Comparison of ENCODE assay signal across 8 mouse cellular contexts in genomic region chr6:128143390-128144020, GRCm38 (mm10). TPM values are rescaled to one million over a fixed set of nuclear protein-coding genes. Genes with fewer than 3 reads are reported as not detected.
DNase-seq lines count a peak whose midpoint lies in the region; ATAC-seq and TF ChIP-seq lines count a peak whose summit lies in the region.

Gene Tspan9, minus strand, starts transcription at chr6:128143594.

- H3K4me2 ChIP-seq in forebrain, embryonic 11.5 days (ENCODE audit: low read depth, low read length, severe bottlenecking) = peak within 1 kb of the TSS; percentile 62
- H3K4me2 ChIP-seq in lung, embryonic 14.5 days = peak within 1 kb of the TSS; percentile 79

- H3K9ac ChIP-seq in ES-Bruce4 (ENCODE audit: low read depth, poor library complexity, severe bottlenecking) = peak within 1 kb of the TSS; percentile 90
- peak within 1 kb of the TSS; percentile 69 for H3K9ac ChIP-seq in forebrain, embryonic 11.5 days (ENCODE audit: low read length)
- peak within 1 kb of the TSS; percentile 79 for H3K9ac ChIP-seq in lung, embryonic 14.5 days

- intact Hi-C loops in heart, postnatal 14 days (cut with DNase I) = loop anchor here (2.0 kb wide), 2 partner anchors 41 to 113 kb away; no protein-coding TSS in a partner anchor

- peak; percentile 88 for ATAC-seq in forebrain, embryonic 11.5 days (replicated peaks; ENCODE audit: low FRiP score)
- ATAC-seq in lung, embryonic 14.5 days (ENCODE audit: insufficient read depth) = peak; percentile 86

- no peak for TF ChIP-seq POLR2A in ES-Bruce4 (IDR thresholded peaks at IDR 0.05; ENCODE audit: insufficient read depth, low read length)
- TF ChIP-seq POLR2A in olfactory bulb, adult 2 months (IDR thresholded peaks at IDR 0.05; ENCODE audit: insufficient read depth, low read depth, low read length) = no peak

- peak within 1 kb of the TSS; percentile 98 for H3K4me3 ChIP-seq in ES-Bruce4 (ENCODE audit: low read depth, low read length)
- H3K4me3 ChIP-seq in forebrain, embryonic 11.5 days (ENCODE audit: low read depth, low read length) = peak within 1 kb of the TSS; percentile 71
- peak within 1 kb of the TSS; percentile 66 for H3K4me3 ChIP-seq in lung, embryonic 14.5 days (ENCODE audit: low read depth, low read length)
- H3K4me3 ChIP-seq in olfactory bulb, adult 2 months (ENCODE audit: insufficient read depth, low read depth, low read length) = peak within 1 kb of the TSS; percentile 52

- H3K27ac ChIP-seq in ES-Bruce4 (ENCODE audit: insufficient read depth, low read length) = peak within 1 kb of the TSS; percentile 70
- H3K27ac ChIP-seq in forebrain, embryonic 11.5 days (ENCODE audit: low read depth, low read length) = no peak within 1 kb of the TSS
- H3K27ac ChIP-seq in lung, embryonic 14.5 days (ENCODE audit: low read depth) = peak within 1 kb of the TSS; percentile 93
- no peak within 1 kb of the TSS for H3K27ac ChIP-seq in olfactory bulb, adult 2 months (ENCODE audit: insufficient read depth, low read depth, low read length)

- no peaks in the 10 kb centered on the region for H3K9me3 ChIP-seq in ES-Bruce4 (replicated peaks; ENCODE audit: control insufficient read depth, insufficient read depth, low read length, poor library complexity, severe bottlenecking)
- no peaks in the 10 kb centered on the region for H3K9me3 ChIP-seq in forebrain, embryonic 11.5 days (ENCODE audit: control insufficient read depth, low read length)
- no peaks in the 10 kb centered on the region for H3K9me3 ChIP-seq in lung, embryonic 14.5 days (ENCODE audit: low read depth, low read length)

- no peaks in the 10 kb centered on the region for H3K27me3 ChIP-seq in ES-Bruce4 (ENCODE audit: control insufficient read depth, insufficient read depth, low read length, poor library complexity, severe bottlenecking)
- no peaks in the 10 kb centered on the region; the same call in 1 of the 2 replicates for H3K27me3 ChIP-seq in forebrain, embryonic 11.5 days (ENCODE audit: control insufficient read depth, insufficient read depth, low read length)
- no peaks in the 10 kb centered on the region for H3K27me3 ChIP-seq in lung, embryonic 14.5 days (ENCODE audit: insufficient read depth, low read length)

- H3K36me3 ChIP-seq in ES-Bruce4 (ENCODE audit: control insufficient read depth, insufficient read depth, low read length, poor library complexity, severe bottlenecking) = no peaks in the 10 kb centered on the region
- no peaks in the 10 kb centered on the region for H3K36me3 ChIP-seq in forebrain, embryonic 11.5 days (ENCODE audit: control insufficient read depth, insufficient read depth, low read length)
- no peaks in the 10 kb centered on the region; the same call in 1 of the 2 replicates for H3K36me3 ChIP-seq in lung, embryonic 14.5 days (ENCODE audit: insufficient read depth)

- TF ChIP-seq CTCF in ES-Bruce4 (IDR thresholded peaks at IDR 0.05; ENCODE audit: low read depth, low read length) = no peak
- peak; percentile 30; the same call in 1 of the 2 replicates for TF ChIP-seq CTCF in lung, embryonic 14.5 days (IDR thresholded peaks at IDR 0.05; ENCODE audit: low read depth)
- no peak for TF ChIP-seq CTCF in olfactory bulb, adult 2 months (IDR thresholded peaks at IDR 0.05; ENCODE audit: insufficient read depth, low read depth, low read length)

- 1% methylated on average over 47 of the region's 56 CpGs for WGBS in forebrain, embryonic 11.5 days
- 2% methylated on average over 46 of the region's 56 CpGs for WGBS in large intestine, adult 2 months
- WGBS in lung, embryonic 14.5 days = 1% methylated on average over 56 of the region's 56 CpGs
- WGBS in olfactory bulb, adult 2 months = under 1% methylated on average over 48 of the region's 56 CpGs

- peak; percentile 40 for DNase-seq in c-Kit-positive CD71-negative TER-119-negative erythroid progenitor cells, embryonic 14.5 days (ENCODE audit: low read depth)
- DNase-seq in forebrain, embryonic 11.5 days (ENCODE audit: low spot score) = peak; percentile 91
- DNase-seq in heart, postnatal 14 days = peak; percentile 83 to 88
- DNase-seq in large intestine, adult 2 months (ENCODE audit: low read depth, low spot score) = peak; percentile 58
- peak; percentile 84 for DNase-seq in lung, embryonic 14.5 days
- peak; percentile 75 for DNase-seq in thymus, postnatal 14 days

- H3K4me1 ChIP-seq in ES-Bruce4 (ENCODE audit: control insufficient read depth, insufficient read depth, low read length) = peaks cover 5% of the 10 kb centered on the region
- peaks cover 2% of the 10 kb centered on the region; the same call in 1 of the 2 replicates for H3K4me1 ChIP-seq in forebrain, embryonic 11.5 days (replicated peaks; ENCODE audit: control insufficient read depth, insufficient read depth, low read length)
- H3K4me1 ChIP-seq in lung, embryonic 14.5 days (ENCODE audit: insufficient read depth) = peaks cover 7% of the 10 kb centered on the region
- peaks cover 7% of the 10 kb centered on the region for H3K4me1 ChIP-seq in olfactory bulb, adult 2 months (ENCODE audit: control insufficient read depth, insufficient read depth, low read length)

- TF ChIP-seq EP300 in ES-Bruce4 (IDR thresholded peaks at IDR 0.05; ENCODE audit: insufficient read depth, low read depth, low read length) = 0 out of 2 replicates have a peak, but pooled peaks have one; percentile 13

RNA-seq across cellular contexts. Expression of gene Tspan9, which starts in this region (rescaled TPM):
- polyA plus RNA-seq in ES-Bruce4 (2011; ENCODE audit: insufficient read depth, insufficient read length, low read depth, missing spikeins) = 90.5 and 99.3 TPM in 2 replicates
- 34.2 and 39.6 TPM in 2 replicates for polyA plus RNA-seq in forebrain, embryonic 11.5 days (2014; fragmentation: Nextera tagmentation; extraction: Ambion mirVana)
- total RNA-seq in heart, postnatal 14 days (2021) = 100 to 1,000 TPM; 105 to 126 TPM
- 28.9 and 34.7 TPM in 2 replicates for polyA plus RNA-seq in large intestine, adult 2 months (2012; rRNA removed)
- 118 and 121 TPM in 2 replicates for polyA plus RNA-seq in lung, embryonic 14.5 days (2014; fragmentation: Nextera tagmentation; extraction: Ambion mirVana)
- not detected in 2 replicates for polyA plus RNA-seq in olfactory bulb, adult 2 months (2012; ENCODE audit: insufficient read depth, insufficient read length, low replicate concordance, missing spikeins)

Comparison
In these comparisons a context has a peak if more than half of its experiments do, and no peak if none do; other contexts are left out.
1. RNA of gene Tspan9 (polyA plus RNA-seq): 118 to 121 TPM in lung, embryonic 14.5 days, 90.5 to 99.3 TPM in ES-Bruce4, 34.2 to 39.6 TPM in forebrain, embryonic 11.5 days and 28.9 to 34.7 TPM in large intestine, adult 2 months; not detected in olfactory bulb, adult 2 months; every median in the first group is over 10 times any median in the second.
2. H3K27ac ChIP-seq: peak in ES-Bruce4 (single experiment) and lung, embryonic 14.5 days (single experiment); none in forebrain, embryonic 11.5 days (single experiment) and olfactory bulb, adult 2 months (single experiment).
3. DNase-seq: peak in every context shown above with its lines; median percentile 91 in forebrain, embryonic 11.5 days; 86 in heart, postnatal 14 days; 84 in lung, embryonic 14.5 days; 75 in thymus, postnatal 14 days; 58 in large intestine, adult 2 months; 40 in c-Kit-positive CD71-negative TER-119-negative erythroid progenitor cells, embryonic 14.5 days.
4. Peak in every context shown above with its lines, with median percentiles within 50 percentile points of each other: H3K4me3 ChIP-seq and H3K9ac ChIP-seq.